Mouse (Mus musculus) midbrain, embryonic 10.5 days (tissue): ENCODE data around the gene Morc3. TPM values are rescaled to one million over a fixed set of nuclear protein-coding genes. Genes with fewer than 3 reads are reported as not detected.

Source experiments
- DNase-seq: peaks from one replicate; pipeline ENCODE4 v3.0.0-alpha.2; 2017; ENCODE audit warnings: low spot score
- H3K27ac ChIP-seq: fragments of 300-500 bp; sonication (generic); replicated peaks from 2 replicates; pipeline ENCODE4 v1.5.1; 2016; ENCODE audit warnings: mild to moderate bottlenecking
- H3K27me3 ChIP-seq: fragments of 300-500 bp; sonication (generic); 2 replicates; pipeline ENCODE4 v1.6.1; 2016; ENCODE audit warnings: low read depth, mild to moderate bottlenecking; ENCODE audit not compliant: poor library complexity, severe bottlenecking
- H3K36me3 ChIP-seq: fragments of 300-500 bp; sonication (generic); 2 replicates; pipeline ENCODE4 v1.6.1; 2016; ENCODE audit warnings: mild to moderate bottlenecking, moderate library complexity
- H3K4me1 ChIP-seq: fragments of 300-500 bp; sonication (generic); 2 replicates; pipeline ENCODE4 v1.6.1; 2016
- H3K4me3 ChIP-seq: fragments of 300-500 bp; sonication (generic); 2 replicates; pipeline ENCODE4 v1.5.1; 2016; ENCODE audit warnings: mild to moderate bottlenecking, moderate library complexity
- H3K9me3 ChIP-seq: fragments of 300-500 bp; sonication (generic); replicated peaks from 2 replicates; pipeline ENCODE4 v1.6.1; 2016; ENCODE audit warnings: mild to moderate bottlenecking
- WGBS: fragments of 180-500 bp; shearing (Covaris S2); methylation state at CpG from one replicate; pipeline ENCODE4 v1.1.7; 2016; 5-methylcytosine and 5-hydroxymethylcytosine counted together
- polyA plus RNA-seq: library from polyadenylated mRNA; unstranded; fragments of >200 nt; fragmentation: Nextera tagmentation; extraction: Ambion mirVana; gene quantifications from 2 replicates; pipeline ENCODE4 v1.2.1, GENCODE M21; 2016

The Morc3 gene
- polyA plus RNA-seq, 1 experiment from 2014 or later: 29.5 TPM

GRCm38 (mm10) chr16:93903027-93903426, 71.1 kb downstream of the Morc3 start:
- Histone ChIP-seq H3K27me3 (no peaks in the 10 kb centered on the region), H3K27ac (no peak overlapping the region), H3K4me3 (no peak overlapping the region), H3K4me1 (no peaks in the 10 kb centered on the region), H3K9me3 (no peaks in the 10 kb centered on the region), H3K36me3 (peaks cover 95% of the 10 kb centered on the region)
- WGBS: 79% methylated on average over 6 of the region's 6 CpGs
- no peak for DNase-seq

DNA sequence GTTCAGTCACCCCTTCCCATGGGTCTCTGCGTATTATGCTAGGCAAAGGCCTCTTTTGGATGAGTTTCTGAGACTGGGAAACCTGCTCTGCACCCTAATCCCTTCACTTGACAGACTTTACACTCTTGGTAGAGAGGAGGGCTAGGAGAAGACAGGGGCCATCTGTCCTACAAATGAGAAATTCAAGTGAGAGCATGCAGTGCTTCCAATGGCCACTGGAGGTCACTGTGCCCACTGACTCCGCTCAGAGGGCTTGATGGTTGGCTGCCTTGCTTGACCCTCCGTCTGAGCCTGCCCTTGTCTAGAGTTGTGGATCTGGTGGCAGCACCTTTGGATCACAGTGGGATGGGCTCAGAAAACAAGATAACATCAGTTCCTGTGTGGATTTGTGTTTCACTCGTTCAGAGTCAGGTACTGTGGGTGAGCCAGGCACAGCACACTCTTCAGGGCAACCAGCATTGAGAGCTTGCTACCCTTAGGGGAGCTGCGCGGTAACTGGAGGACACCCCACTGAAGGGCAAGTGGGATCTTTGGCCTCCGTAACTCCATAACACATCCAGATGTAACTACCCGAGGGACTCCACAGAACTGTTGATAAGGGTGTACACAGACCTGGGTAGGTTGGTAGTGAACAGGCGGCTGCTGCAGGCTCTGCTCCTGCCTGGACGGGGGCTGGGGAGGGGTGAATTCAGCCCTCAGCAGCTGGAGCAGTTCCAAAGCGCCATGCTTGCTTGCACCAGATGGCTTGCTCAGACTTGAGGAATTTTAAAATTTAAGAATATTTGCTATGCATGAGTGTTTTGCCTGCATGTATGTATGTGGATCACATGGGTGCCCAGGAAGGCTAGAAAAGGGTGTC, 74.5 kb downstream of the Morc3 start:
- peaks cover 62% of the 10 kb centered on the region for H3K36me3 ChIP-seq
- peak; percentile 70 for DNase-seq
- WGBS: 69% methylated on average over 11 of the region's 11 CpGs
- peaks cover 6% of the 10 kb centered on the region for H3K4me1 ChIP-seq
- no peak overlapping the region for H3K4me3 ChIP-seq
- no peaks in the 10 kb centered on the region for H3K27me3 ChIP-seq
- no peaks in the 10 kb centered on the region for H3K9me3 ChIP-seq
- 0 out of 2 replicates have a peak overlapping the region, but pooled peaks have one; percentile 13 for H3K27ac ChIP-seq

GRCm38 (mm10) chr16:93907761-93908160, 75.8 kb downstream of the Morc3 start:
- H3K9me3 ChIP-seq: no peaks in the 10 kb centered on the region
- DNase-seq: no peak
- H3K4me1 ChIP-seq: peaks cover 7% of the 10 kb centered on the region
- no peak overlapping the region for H3K4me3 ChIP-seq
- peaks cover 48% of the 10 kb centered on the region for H3K36me3 ChIP-seq
- no peaks in the 10 kb centered on the region for H3K27me3 ChIP-seq
- WGBS: 86% methylated on average over 5 of the region's 5 CpGs
- no peak overlapping the region for H3K27ac ChIP-seq

GRCm38 (mm10) chr16:93908196-93908595, 76.3 kb downstream of the Morc3 start:
- Histone ChIP-seq H3K27ac (no peak overlapping the region), H3K36me3 (peaks cover 44% of the 10 kb centered on the region), H3K4me1 (peaks cover 7% of the 10 kb centered on the region), H3K9me3 (no peaks in the 10 kb centered on the region), H3K27me3 (no peaks in the 10 kb centered on the region), H3K4me3 (no peak overlapping the region)
- DNase-seq: no peak
- WGBS: 94% methylated on average over 8 of the region's 8 CpGs

GRCm38 (mm10) chr16:93909936-93910335, 78.0 kb downstream of the Morc3 start:
- H3K4me1 ChIP-seq: peaks cover 7% of the 10 kb centered on the region
- H3K27ac ChIP-seq: no peak overlapping the region
- no peak for DNase-seq
- H3K27me3 ChIP-seq: no peaks in the 10 kb centered on the region
- 88% methylated on average over 3 of the region's 3 CpGs for WGBS
- no peak overlapping the region for H3K4me3 ChIP-seq
- no peaks in the 10 kb centered on the region for H3K9me3 ChIP-seq
- peaks cover 28% of the 10 kb centered on the region for H3K36me3 ChIP-seq

- H3K4me3 ChIP-seq: no peak overlapping the region
- WGBS: 71% methylated on average over 28 of the region's 28 CpGs
- DNase-seq: no peak
- H3K27me3 ChIP-seq: no peaks in the 10 kb centered on the region
- peaks cover 18% of the 10 kb centered on the region for H3K36me3 ChIP-seq
- H3K9me3 ChIP-seq: no peaks in the 10 kb centered on the region
- no peak overlapping the region for H3K27ac ChIP-seq
- peaks cover 7% of the 10 kb centered on the region for H3K4me1 ChIP-seq
These were observed 79.1 kb downstream of the Morc3 start for GRCm38 (mm10) chr16:93910735-93911665.

DNA sequence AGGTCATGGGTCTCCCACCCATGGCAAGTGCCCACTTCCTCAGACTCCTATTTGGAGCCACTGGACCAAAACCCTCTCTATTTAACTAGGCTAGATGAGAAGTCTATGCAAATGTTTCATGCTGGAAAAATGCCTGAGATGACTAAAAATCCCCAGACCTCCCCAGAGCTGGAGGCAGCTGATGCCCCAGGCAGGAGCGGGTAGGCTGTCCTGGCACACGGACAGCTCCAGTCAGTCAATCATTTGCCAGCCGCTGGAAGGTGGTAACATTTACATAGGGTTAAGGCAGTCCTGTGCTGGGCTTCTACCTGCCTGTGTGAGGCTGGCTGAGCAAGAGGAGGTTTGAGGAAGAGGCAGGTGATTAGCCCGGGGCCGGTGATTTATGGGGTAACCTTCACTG, 80.2 kb downstream of the Morc3 start:
- no peaks in the 10 kb centered on the region for H3K27me3 ChIP-seq
- H3K36me3 ChIP-seq: peaks cover 7% of the 10 kb centered on the region
- no peak overlapping the region for H3K27ac ChIP-seq
- H3K9me3 ChIP-seq: no peaks in the 10 kb centered on the region
- WGBS: 89% methylated on average over 5 of the region's 5 CpGs
- no peak for DNase-seq
- H3K4me3 ChIP-seq: no peak overlapping the region
- peaks cover 7% of the 10 kb centered on the region for H3K4me1 ChIP-seq

DNA sequence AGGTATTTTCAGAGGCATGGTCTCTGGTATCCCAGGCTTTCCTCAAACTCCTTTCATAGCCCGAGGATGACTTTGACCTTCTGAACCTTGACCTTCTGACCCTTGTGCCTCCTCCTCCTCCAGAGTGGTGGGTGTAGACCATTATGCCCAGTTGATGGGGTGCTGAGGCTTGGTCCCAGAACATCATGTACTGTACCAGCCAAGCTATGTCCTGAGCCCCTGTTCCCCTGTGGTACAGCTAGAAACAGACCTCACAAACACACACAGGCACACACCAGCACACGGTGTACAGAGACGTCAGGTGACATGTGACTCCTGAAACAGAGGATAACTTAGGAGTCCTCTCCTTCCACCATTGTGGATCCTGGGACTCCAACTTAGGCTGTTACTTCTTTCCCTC, 80.9 kb downstream of the Morc3 start:
- no peak overlapping the region for H3K27ac ChIP-seq
- H3K9me3 ChIP-seq: no peaks in the 10 kb centered on the region
- peaks cover 7% of the 10 kb centered on the region for H3K4me1 ChIP-seq
- DNase-seq: no peak
- WGBS: 79% methylated on average over 3 of the region's 3 CpGs
- no peaks in the 10 kb centered on the region for H3K27me3 ChIP-seq
- no peak overlapping the region for H3K4me3 ChIP-seq
- 0 out of 2 replicates have a peak, but pooled peaks cover under 1% of the 10 kb centered on the region for H3K36me3 ChIP-seq

DNA sequence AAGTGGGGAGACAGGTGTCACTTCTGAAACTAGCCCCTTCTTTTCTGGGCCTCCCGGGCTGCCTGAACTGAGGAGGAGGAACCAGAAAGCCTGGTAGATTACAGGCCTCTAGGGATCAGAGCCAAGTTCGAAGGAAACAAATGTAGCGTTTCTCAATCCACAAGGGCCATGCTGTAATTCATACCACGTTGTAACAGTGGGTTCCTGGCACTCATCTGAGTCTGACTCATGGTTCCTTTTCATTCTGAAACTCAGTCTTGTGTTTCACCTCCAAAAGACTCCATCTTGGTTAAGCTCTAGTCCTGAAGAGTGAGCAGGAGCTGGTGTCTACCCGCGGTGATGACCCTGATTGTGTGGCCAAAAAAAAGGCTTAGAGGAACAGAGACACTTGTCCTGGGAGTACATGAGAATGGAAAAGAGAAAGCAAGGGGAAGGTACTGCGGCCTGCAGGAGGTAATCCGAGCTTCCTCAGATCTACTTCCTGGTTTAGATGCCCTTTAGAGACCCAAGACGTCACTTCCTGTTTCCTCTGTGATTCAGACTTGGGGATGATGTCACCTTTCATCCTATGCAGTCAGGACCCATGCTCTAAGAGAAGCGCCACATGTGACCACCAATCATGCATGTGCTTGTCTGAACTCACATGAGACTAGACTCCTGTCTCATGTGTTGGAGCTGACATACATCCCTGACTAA, 82.1 kb downstream of the Morc3 start:
- 84% methylated on average over 10 of the region's 10 CpGs for WGBS
- DNase-seq: no peak
- H3K4me1 ChIP-seq: peaks cover 12% of the 10 kb centered on the region

GRCm38 (mm10) chr16:93915338-93915849, 83.5 kb downstream of the Morc3 start:
- WGBS: 41% methylated on average over 8 of the region's 10 CpGs
- peak; percentile 44 for DNase-seq

More for the DNA sequence above, 82.1 kb downstream of the Morc3 start:
- Histone ChIP-seq H3K36me3 (no peaks in the 10 kb centered on the region), H3K27ac (no peak overlapping the region), H3K27me3 (no peaks in the 10 kb centered on the region), H3K4me3 (no peak overlapping the region), H3K9me3 (no peaks in the 10 kb centered on the region)

DNA sequence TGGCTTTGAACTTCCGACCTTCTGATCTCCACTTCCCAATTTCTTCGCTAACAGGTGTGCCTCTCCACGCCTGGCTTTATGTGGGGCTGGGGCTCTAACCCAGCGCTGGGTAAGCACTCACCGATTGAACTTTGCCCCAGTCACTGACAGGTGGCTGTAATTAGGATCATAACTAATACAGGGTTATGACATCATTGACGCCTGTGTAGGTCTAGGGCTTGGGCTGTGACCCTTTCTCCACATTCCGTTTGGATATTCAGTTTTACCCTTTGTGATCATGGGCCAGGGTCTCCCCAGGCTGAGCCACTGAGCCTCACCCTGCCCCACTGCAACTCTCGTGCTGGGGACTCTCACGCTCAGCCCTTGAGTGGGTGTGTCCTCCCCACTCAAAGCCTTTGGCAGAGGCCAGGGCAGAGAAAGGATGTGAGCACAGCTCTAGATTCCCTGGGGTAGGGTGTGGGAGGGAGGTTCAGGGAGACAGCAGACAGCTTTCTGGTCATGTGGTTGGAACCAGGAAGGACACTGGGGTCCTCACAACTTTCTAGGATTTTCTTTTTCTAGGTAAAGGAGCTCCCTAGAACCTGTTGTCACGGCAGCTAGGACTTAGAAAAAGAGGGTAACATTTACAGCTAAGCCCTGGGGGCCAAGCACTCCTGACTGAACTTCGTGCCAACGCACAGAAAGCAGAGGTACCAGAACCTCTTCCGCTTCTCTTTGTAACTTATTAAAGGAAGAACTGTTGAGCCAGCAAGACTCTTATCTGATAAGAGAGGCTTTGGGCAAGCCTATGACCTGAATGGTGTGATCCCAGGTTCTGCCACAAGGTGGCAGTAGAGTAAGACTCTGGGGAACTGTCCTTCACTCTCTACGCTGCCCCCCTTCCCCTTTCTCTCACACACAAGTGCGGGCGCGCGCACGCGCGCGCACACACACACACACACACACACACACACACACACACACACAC, 86.1 kb downstream of the Morc3 start:
- Histone ChIP-seq H3K36me3 (no peaks in the 10 kb centered on the region), H3K4me1 (peaks cover 5% of the 10 kb centered on the region), H3K9me3 (no peaks in the 10 kb centered on the region), H3K27ac (peak overlapping the region; percentile 61), H3K4me3 (peak overlapping the region; percentile 40), H3K27me3 (peaks cover 8% of the 10 kb centered on the region; the same call in 1 of the 2 replicates)
- 40% methylated on average over 22 of the region's 22 CpGs for WGBS
- DNase-seq: peak; percentile 82

More at GRCm38 (mm10) chr16:93915338-93915849, 83.5 kb downstream of the Morc3 start:
- Histone ChIP-seq H3K27ac (no peak overlapping the region), H3K36me3 (no peaks in the 10 kb centered on the region), H3K9me3 (no peaks in the 10 kb centered on the region), H3K4me3 (no peak overlapping the region), H3K27me3 (peaks cover 8% of the 10 kb centered on the region; the same call in 1 of the 2 replicates), H3K4me1 (peaks cover 12% of the 10 kb centered on the region)
